Mouse (Mus musculus) cerebellum, postnatal 4 days (tissue): Measurements from ENCODE around the gene Nup155.
"Not testable (repeated sequence)": the region's sequence is repeated elsewhere in the genome, so short reads cannot be mapped to it uniquely, and the experiment has no call there.

ENCODE experiments used
- DNase-seq, 2 experiments: peaks; one replicate each; pipeline ENCODE4 v3.0.0; 2022; ENCODE audit warnings: low spot score in 2 of 2, mixed read lengths in 1 of 2

The Nup155 gene

GRCm38 (mm10) chr15:8108966-8109743 lies at the start of gene Nup155:
TSS of gene Nup155 (plus strand) at chr15:8109273.
- peak; percentile 78 to 87 for DNase-seq

- DNase-seq = peak in 1 of 2 experiments; percentile 1
Observed at GRCm38 (mm10) chr15:8065221-8065620, 43.9 kb upstream of the Nup155 start.

GRCm38 (mm10) chr15:8073159-8073558 lies 35.9 kb upstream of the Nup155 start:
- DNase-seq = not testable (repeated sequence)

GRCm38 (mm10) chr15:8082139-8082538 lies 26.9 kb upstream of the Nup155 start:
- no peak for DNase-seq

GRCm38 (mm10) chr15:8087293-8087692 lies 21.8 kb upstream of the Nup155 start:
- DNase-seq = no peak

GRCm38 (mm10) chr15:8088715-8089114 lies 20.4 kb upstream of the Nup155 start:
- DNase-seq = no peak

GRCm38 (mm10) chr15:8090685-8091084 lies 18.4 kb upstream of the Nup155 start:
- no peak for DNase-seq

- not testable (repeated sequence) for DNase-seq
Observed at GRCm38 (mm10) chr15:8092668-8093067, 16.4 kb upstream of the Nup155 start.

GRCm38 (mm10) chr15:8097853-8098252 lies 11.2 kb upstream of the Nup155 start:
- peak in 1 of 2 experiments; percentile 59 for DNase-seq

GRCm38 (mm10) chr15:8098774-8099749 lies 10.0 kb upstream of the Nup155 start, which contains the start of gene Wdr70:
TSS of gene Wdr70 (minus strand) at chr15:8099209.
- peak; percentile 99 for DNase-seq

GRCm38 (mm10) chr15:8101975-8102542 lies 7.0 kb upstream of the Nup155 start:
- DNase-seq = not testable (repeated sequence)

- DNase-seq = no peak
Observed at GRCm38 (mm10) chr15:8108360-8108965, 610 bp upstream of the Nup155 start.

GRCm38 (mm10) chr15:8109782-8110181 lies 709 bp downstream of the Nup155 start:
- no peak for DNase-seq

GRCm38 (mm10) chr15:8129281-8129680 lies 20.2 kb downstream of the Nup155 start:
- DNase-seq = no peak

GRCm38 (mm10) chr15:8131268-8131667 lies 22.2 kb downstream of the Nup155 start:
- DNase-seq = no peak

- no peak for DNase-seq
Observed at GRCm38 (mm10) chr15:8131761-8132160, 22.7 kb downstream of the Nup155 start.

GRCm38 (mm10) chr15:8135606-8136005 lies 26.5 kb downstream of the Nup155 start:
- DNase-seq = no peak

- no peak for DNase-seq
Observed at GRCm38 (mm10) chr15:8161841-8162240, 52.8 kb downstream of the Nup155 start.

GRCm38 (mm10) chr15:8168591-8169265 lies 59.7 kb downstream of the Nup155 start, which contains the start of gene Cplane1:
TSS of gene Cplane1 (plus strand) at chr15:8169106.
- peak; percentile 87 to 93 for DNase-seq

GRCm38 (mm10) chr15:8169266-8169746 lies 60.2 kb downstream of the Nup155 start:
- peak in 1 of 2 experiments; percentile 39 for DNase-seq

GRCm38 (mm10) chr15:8189563-8189962 lies 80.5 kb downstream of the Nup155 start:
- no peak for DNase-seq
